Mouse (Mus musculus) kidney, postnatal 0 days (tissue): ENCODE data around the gene Cse1l. TPM values are rescaled to one million over a fixed set of nuclear protein-coding genes. Genes with fewer than 3 reads are reported as not detected.
A peak's percentile ranks its signal among the peaks of the same experiment; 100 is the strongest.

ENCODE experiments used
- ATAC-seq: fragments of 200-750 bp; cut with Nextera tagmentation; replicated peaks from 2 replicates; pipeline ENCODE4 v1.8.0; 2017; ENCODE audit warnings: low read depth, moderate number of reproducible peaks, moderate TSS enrichment, moderate library complexity; ENCODE audit not compliant: low FRiP score
- DNase-seq: peaks from one replicate; pipeline ENCODE4 v3.0.0-alpha.2; 2016; ENCODE audit warnings: low spot score
- H3K27ac ChIP-seq: fragments of 300-500 bp; sonication (generic); 2 replicates; pipeline ENCODE4 v1.5.1; 2014; ENCODE audit warnings: mild to moderate bottlenecking
- H3K27me3 ChIP-seq: fragments of 300-500 bp; sonication (generic); 2 replicates; pipeline ENCODE4 v1.6.1; 2014; ENCODE audit warnings: low read length, mixed read lengths; ENCODE audit not compliant: insufficient read depth
- H3K36me3 ChIP-seq: fragments of 300-500 bp; sonication (generic); 2 replicates; pipeline ENCODE4 v1.6.1; 2014; ENCODE audit warnings: low read length, mixed read lengths; ENCODE audit not compliant: insufficient read depth
- H3K4me1 ChIP-seq: fragments of 300-500 bp; sonication (generic); replicated peaks from 2 replicates; pipeline ENCODE4 v1.6.1; 2014; ENCODE audit warnings: antibody characterized with exemption, low read length, mixed read lengths; ENCODE audit not compliant: insufficient read depth
- H3K4me2 ChIP-seq: fragments of 300-500 bp; sonication (generic); 2 replicates; pipeline ENCODE4 v1.6.1; 2014; ENCODE audit warnings: mild to moderate bottlenecking, low read length, moderate library complexity, mixed read lengths
- H3K4me3 ChIP-seq: fragments of 300-500 bp; sonication (generic); replicated peaks from 2 replicates; pipeline ENCODE4 v1.5.1; 2014; ENCODE audit warnings: low read depth, low read length
- H3K9ac ChIP-seq: fragments of 300-500 bp; sonication (generic); 2 replicates; pipeline ENCODE4 v1.6.1; 2014; ENCODE audit warnings: low read depth, low read length
- H3K9me3 ChIP-seq: fragments of 300-500 bp; sonication (generic); replicated peaks from 2 replicates; pipeline ENCODE4 v1.6.1; 2016; ENCODE audit warnings: low read length, inconsistent platforms, mixed read lengths
- CTCF ChIP-seq: IDR thresholded peaks from 2 replicates; pipeline ENCODE4 v1.5.1; 2016; ENCODE audit warnings: antibody characterized with exemption, low read depth, mild to moderate bottlenecking, moderate library complexity
- WGBS: fragments of 180-500 bp; shearing (Covaris S2); extraction: QIAGEN DNeasy Blood & Tissue Kit; methylation state at CpG from one replicate; pipeline ENCODE4 v1.1.7; 2014; 5-methylcytosine and 5-hydroxymethylcytosine counted together
- polyA plus RNA-seq: library from polyadenylated mRNA; unstranded; fragments of >200 nt; fragmentation: Nextera tagmentation; extraction: Ambion mirVana; gene quantifications from 2 replicates; pipeline ENCODE4 v1.2.1, GENCODE M21; 2015

Gene Cse1l
- polyA plus RNA-seq, 1 experiment from 2014 or later: 64.2 TPM

GRCm38 (mm10) chr2:166974177-166974872 lies 68.5 kb downstream of the Cse1l start:
- Histone ChIP-seq H3K36me3 (no peaks in the 10 kb centered on the region), H3K27me3 (no peaks in the 10 kb centered on the region), H3K27ac (no peak overlapping the region), H3K9me3 (no peaks in the 10 kb centered on the region), H3K4me3 (no peak overlapping the region), H3K9ac (no peak overlapping the region), H3K4me1 (peaks cover 16% of the 10 kb centered on the region), H3K4me2 (no peak overlapping the region)
- DNase-seq: no peak
- 75% methylated on average over 6 of the region's 6 CpGs for WGBS
- TF ChIP-seq CTCF: no peak
- ATAC-seq: no peak

- Histone ChIP-seq H3K4me1 (peaks cover 16% of the 10 kb centered on the region), H3K9ac (no peak overlapping the region), H3K4me3 (no peak overlapping the region), H3K27me3 (no peaks in the 10 kb centered on the region), H3K36me3 (no peaks in the 10 kb centered on the region), H3K27ac (0 out of 2 replicates have a peak overlapping the region, but pooled peaks have one; percentile 1), H3K4me2 (no peak overlapping the region), H3K9me3 (no peaks in the 10 kb centered on the region)
- WGBS: 74% methylated on average over 3 of the region's 3 CpGs
- ATAC-seq (no peak), DNase-seq (no peak)
- TF ChIP-seq CTCF: no peak
Observed at GRCm38 (mm10) chr2:166976356-166976755, 70.5 kb downstream of the Cse1l start.

GRCm38 (mm10) chr2:166977490-166977889 lies 71.7 kb downstream of the Cse1l start:
- no peak for ATAC-seq

GRCm38 (mm10) chr2:166980161-166980560 lies 74.3 kb downstream of the Cse1l start:
- ATAC-seq: no peak
- H3K4me3 ChIP-seq: no peak overlapping the region
- peaks cover 10% of the 10 kb centered on the region for H3K4me1 ChIP-seq
- H3K9me3 ChIP-seq: no peaks in the 10 kb centered on the region
- H3K27ac ChIP-seq: no peak overlapping the region
- no peak overlapping the region for H3K9ac ChIP-seq
- WGBS: 76% methylated on average over 2 of the region's 2 CpGs
- DNase-seq: no peak
- no peak overlapping the region for H3K4me2 ChIP-seq
- H3K27me3 ChIP-seq: no peaks in the 10 kb centered on the region
- no peak for TF ChIP-seq CTCF
- no peaks in the 10 kb centered on the region for H3K36me3 ChIP-seq

More at GRCm38 (mm10) chr2:166977490-166977889, 71.7 kb downstream of the Cse1l start:
- no peak for DNase-seq
- Histone ChIP-seq H3K9me3 (no peaks in the 10 kb centered on the region), H3K27ac (no peak overlapping the region), H3K4me1 (peaks cover 16% of the 10 kb centered on the region), H3K4me3 (no peak overlapping the region), H3K9ac (no peak overlapping the region), H3K36me3 (no peaks in the 10 kb centered on the region), H3K4me2 (no peak overlapping the region), H3K27me3 (no peaks in the 10 kb centered on the region)
- TF ChIP-seq CTCF: no peak
- 69% methylated on average over 3 of the region's 3 CpGs for WGBS

- WGBS: 72% methylated on average over 4 of the region's 4 CpGs
- no peak overlapping the region for H3K27ac ChIP-seq
- no peaks in the 10 kb centered on the region for H3K4me1 ChIP-seq
- no peaks in the 10 kb centered on the region for H3K27me3 ChIP-seq
- H3K9me3 ChIP-seq: no peaks in the 10 kb centered on the region
- H3K4me2 ChIP-seq: no peak overlapping the region
- no peak overlapping the region for H3K4me3 ChIP-seq
- H3K9ac ChIP-seq: no peak overlapping the region
- peak; percentile 16; the same call in 1 of the 2 replicates for TF ChIP-seq CTCF
- ATAC-seq: no peak
- no peaks in the 10 kb centered on the region for H3K36me3 ChIP-seq
- no peak for DNase-seq
Observed at GRCm38 (mm10) chr2:166983351-166983894, 77.6 kb downstream of the Cse1l start.

- 68% methylated on average over 7 of the region's 7 CpGs for WGBS
- no peak overlapping the region for H3K4me3 ChIP-seq
- no peak overlapping the region for H3K4me2 ChIP-seq
- peak; percentile 30; the same call in 1 of the 2 replicates for TF ChIP-seq CTCF
- H3K27me3 ChIP-seq: no peaks in the 10 kb centered on the region
- no peak overlapping the region for H3K9ac ChIP-seq
- H3K27ac ChIP-seq: no peak overlapping the region
- no peaks in the 10 kb centered on the region for H3K36me3 ChIP-seq
- no peaks in the 10 kb centered on the region for H3K9me3 ChIP-seq
- DNase-seq (no peak), ATAC-seq (no peak)
- H3K4me1 ChIP-seq: peaks cover 20% of the 10 kb centered on the region; the same call in 1 of the 2 replicates
Observed at GRCm38 (mm10) chr2:166990861-166991260, 85.0 kb downstream of the Cse1l start.
